Mouse (Mus musculus) brain, embryonic 14.5 days (tissue): Measurements from ENCODE around the gene Eif4g3.

Experiments
- CTCF ChIP-seq: fragments of 200-500 bp; IDR thresholded peaks from 2 replicates; pipeline ENCODE4 v1.5.1; 2012; ENCODE audit warnings: inconsistent platforms, mild to moderate bottlenecking, moderate library complexity, borderline replicate concordance; ENCODE audit not compliant: insufficient read depth, insufficient read length; ENCODE audit errors: extremely low read depth
- POLR2A ChIP-seq: fragments of 200-500 bp; IDR thresholded peaks from 2 replicates; pipeline ENCODE4 v1.6.1; 2012; ENCODE audit warnings: mild to moderate bottlenecking, inconsistent platforms, borderline replicate concordance; ENCODE audit not compliant: poor library complexity, insufficient read depth, insufficient read length, severe bottlenecking; ENCODE audit errors: extremely low read depth

DNA sequence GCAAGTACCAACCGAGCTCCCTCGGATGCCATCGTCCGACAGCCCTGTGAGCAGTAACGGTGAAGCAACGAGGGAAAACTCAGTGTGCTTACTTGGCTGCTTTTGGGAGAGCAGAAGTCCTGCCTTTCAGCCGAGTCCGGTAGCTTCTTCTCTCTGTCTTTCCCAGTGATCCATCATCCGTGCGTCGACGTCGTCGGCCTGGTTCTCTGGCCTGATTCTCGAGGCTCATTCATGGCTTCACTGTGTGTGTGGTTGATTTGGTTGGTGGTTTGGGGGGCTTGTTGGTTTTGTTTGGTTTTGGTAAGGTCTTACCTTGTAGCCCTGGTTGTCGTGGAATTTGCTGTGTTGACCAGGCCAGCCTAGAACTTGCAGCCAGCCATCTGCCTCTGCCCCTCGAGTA lies 145.0 kb downstream of the Eif4g3 start:
- TF ChIP-seq CTCF (no peak), POLR2A (no peak)
